8 mouse cellular contexts compared by ENCODE assay signal in the genomic region with DNA sequence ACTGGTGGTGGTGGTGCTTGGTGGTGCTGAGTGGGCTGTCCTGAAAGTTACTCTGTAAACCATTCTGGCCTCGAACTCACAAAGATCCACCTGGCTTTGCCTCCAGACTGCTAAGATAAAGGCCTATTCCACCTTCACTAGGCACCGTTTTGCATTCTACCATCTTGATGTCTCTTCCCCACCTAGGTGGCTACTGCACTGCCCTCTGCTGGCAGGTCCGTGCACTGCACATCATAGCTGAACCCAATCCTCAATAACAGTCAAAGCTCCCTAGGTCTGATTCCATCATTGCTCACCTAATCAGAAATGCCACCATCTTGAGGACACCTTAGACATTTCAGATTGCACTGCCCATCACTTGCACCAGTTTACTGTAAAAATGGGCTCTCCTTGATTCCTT.
DNase-seq lines count a peak whose midpoint lies in the region; ATAC-seq and TF ChIP-seq lines count a peak whose summit lies in the region.

No protein-coding gene starts in this region.

- H3K9ac ChIP-seq in forebrain, embryonic 12.5 days, result no peak overlapping the region
- H3K9ac ChIP-seq in stomach, postnatal 0 days (ENCODE audit: low read length), result no peak overlapping the region

- H3K9me3 ChIP-seq in forebrain, embryonic 12.5 days, result no peaks in the 10 kb centered on the region
- no peaks in the 10 kb centered on the region for H3K9me3 ChIP-seq in stomach, postnatal 0 days (ENCODE audit: control insufficient read depth, low read length)

- H3K36me3 ChIP-seq in forebrain, embryonic 12.5 days (replicated peaks), result no peaks in the 10 kb centered on the region
- no peaks in the 10 kb centered on the region for H3K36me3 ChIP-seq in stomach, postnatal 0 days (ENCODE audit: control insufficient read depth, insufficient read depth, low read length)

- TF ChIP-seq CTCF in brain, embryonic 14.5 days (IDR thresholded peaks at IDR 0.05; ENCODE audit: borderline replicate concordance, extremely low read depth, insufficient read depth, insufficient read length), result peak; percentile 85
- peak; percentile 90 for TF ChIP-seq CTCF in layer of hippocampus, adult 2 months (conservative IDR thresholded peaks at IDR 0.05)
- peak; percentile 90 for TF ChIP-seq CTCF in stomach, postnatal 0 days (IDR thresholded peaks at IDR 0.05; ENCODE audit: low read depth)

- H3K4me3 ChIP-seq in forebrain, embryonic 12.5 days (replicated peaks), result no peak overlapping the region
- no peak overlapping the region for H3K4me3 ChIP-seq in layer of hippocampus, adult 2 months
- H3K4me3 ChIP-seq in stomach, postnatal 0 days (ENCODE audit: low read depth, low read length), result no peak overlapping the region

- WGBS in forebrain, embryonic 12.5 days, result 26% methylated on average over 3 of the region's 3 CpGs
- 30% methylated on average over 3 of the region's 3 CpGs for WGBS in stomach, postnatal 0 days

- H3K27ac ChIP-seq in forebrain, embryonic 12.5 days, result no peak overlapping the region
- no peak overlapping the region for H3K27ac ChIP-seq in layer of hippocampus, adult 2 months
- H3K27ac ChIP-seq in stomach, postnatal 0 days (replicated peaks), result no peak overlapping the region

- peak; percentile 43 for DNase-seq in CD4-positive, CD25-positive, alpha-beta regulatory T cell, adult 2 months (ENCODE audit: low read depth, low spot score)
- DNase-seq in CD4-positive helper T cell, adult 2 months (ENCODE audit: low read depth, low spot score), result peak; percentile 19
- peak; percentile 51 for DNase-seq in brain, embryonic 14.5 days (ENCODE audit: low read depth)
- peak; percentile 5 to 76 for DNase-seq in layer of hippocampus, adult 2 months (ENCODE audit: low spot score in 2 of 2)
- peak; percentile 20 to 38 for DNase-seq in lung, postnatal 4 days
- DNase-seq in stomach, postnatal 0 days (ENCODE audit: low spot score), result peak; percentile 52

- no peak overlapping the region for H3K4me2 ChIP-seq in forebrain, embryonic 12.5 days
- H3K4me2 ChIP-seq in stomach, postnatal 0 days (replicated peaks; ENCODE audit: low read depth), result no peak overlapping the region

- no peaks in the 10 kb centered on the region for H3K4me1 ChIP-seq in forebrain, embryonic 12.5 days
- H3K4me1 ChIP-seq in stomach, postnatal 0 days (replicated peaks; ENCODE audit: control insufficient read depth, insufficient read depth), result no peaks in the 10 kb centered on the region

- TF ChIP-seq POLR2A in brain, embryonic 14.5 days (IDR thresholded peaks at IDR 0.05; ENCODE audit: borderline replicate concordance, extremely low read depth, insufficient read depth, insufficient read length, poor library complexity, severe bottlenecking), result no peak

- no peak for ATAC-seq in CD4-positive, CD25-positive, alpha-beta regulatory T cell, adult 4 months
- peak; percentile 58; the same call in 1 of the 2 replicates for ATAC-seq in forebrain, embryonic 12.5 days (ENCODE audit: low FRiP score)
- no peak for ATAC-seq in stomach, postnatal 0 days (ENCODE audit: low FRiP score, low TSS enrichment)

- TF ChIP-seq EP300 in stomach, postnatal 0 days (optimal IDR thresholded peaks at IDR 0.05), result no peak

- no peaks in the 10 kb centered on the region for H3K27me3 ChIP-seq in forebrain, embryonic 12.5 days
- H3K27me3 ChIP-seq in stomach, postnatal 0 days (ENCODE audit: control insufficient read depth, insufficient read depth, low read length), result no peaks in the 10 kb centered on the region
